Mouse (Mus musculus): ENCODE measurements at regions not wholly inside any gene's neighbourhood (a gene's known extent, or its start where the extent isn't known, plus 50 kb on each side); places are given as distances from the start of the nearest gene placed in this dataset.
A peak's percentile ranks its signal among the peaks of the same experiment; 100 is the strongest.
"Not testable (repeated sequence)": the region's sequence is repeated elsewhere in the genome, so short reads cannot be mapped to it uniquely, and the experiment has no call there.

DNA sequence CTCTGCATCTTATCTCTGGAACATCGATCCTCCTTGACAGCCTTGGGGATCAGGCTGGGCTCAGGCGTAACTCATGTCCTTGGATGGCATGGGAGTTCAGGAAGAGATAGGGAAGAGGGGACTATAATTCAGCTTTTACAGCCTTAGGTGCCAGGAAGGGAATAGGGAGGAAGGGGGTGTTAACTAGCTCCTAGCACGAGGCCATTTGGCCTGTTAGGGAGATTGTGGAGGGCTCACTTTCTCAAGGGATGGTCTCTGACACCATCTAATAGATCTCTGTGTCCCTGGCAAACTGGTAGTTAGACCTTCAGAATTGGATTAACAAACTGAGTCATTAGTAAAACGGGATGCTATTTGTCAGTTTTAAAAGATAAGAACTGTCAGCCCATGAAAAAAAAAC is 292.1 kb upstream of the Pkdcc start:
- not testable (repeated sequence) for DNase-seq (ENCODE audit: low spot score)

DNA sequence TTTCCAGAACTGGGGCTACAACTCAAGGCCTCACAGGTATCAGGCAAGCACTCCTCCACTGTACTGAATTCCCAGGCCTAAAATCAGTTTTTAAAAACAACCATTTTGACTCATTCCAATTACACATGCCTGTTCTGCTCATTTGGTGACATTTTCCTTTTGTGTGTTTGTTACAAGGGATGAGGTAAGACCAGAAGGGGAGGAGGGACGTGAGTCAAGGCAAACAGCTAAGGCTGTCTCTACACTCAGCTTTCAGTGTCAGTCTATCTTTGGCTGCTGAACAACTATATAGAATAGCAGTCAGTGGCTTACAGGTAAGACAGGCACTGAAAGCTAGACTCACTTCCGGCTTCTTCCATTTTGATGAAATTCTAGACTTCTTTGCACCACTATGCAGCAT is 289.3 kb upstream of the Pkdcc start:
- no peak for DNase-seq (ENCODE audit: low spot score)

DNA sequence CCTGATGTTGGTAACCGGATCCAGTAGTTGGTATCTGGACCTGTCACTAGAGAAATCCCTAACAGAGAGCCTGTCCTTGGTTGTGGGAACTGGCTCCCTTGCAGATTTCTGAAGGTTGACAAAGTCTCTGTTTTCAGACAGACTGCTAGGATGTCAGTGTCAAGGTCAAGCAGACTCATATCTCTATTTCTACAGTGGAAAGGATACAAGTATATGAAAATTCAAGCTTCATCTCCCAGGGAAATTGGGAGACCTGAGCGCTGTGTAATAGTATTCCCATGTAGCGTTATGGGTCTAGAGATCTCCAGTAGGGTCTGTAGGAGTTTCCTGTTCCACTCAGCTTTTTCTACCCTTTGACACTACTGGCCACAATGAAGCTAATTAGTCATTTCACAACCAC is 287.4 kb upstream of the Pkdcc start:
- DNase-seq (ENCODE audit: low spot score) = no peak

DNA sequence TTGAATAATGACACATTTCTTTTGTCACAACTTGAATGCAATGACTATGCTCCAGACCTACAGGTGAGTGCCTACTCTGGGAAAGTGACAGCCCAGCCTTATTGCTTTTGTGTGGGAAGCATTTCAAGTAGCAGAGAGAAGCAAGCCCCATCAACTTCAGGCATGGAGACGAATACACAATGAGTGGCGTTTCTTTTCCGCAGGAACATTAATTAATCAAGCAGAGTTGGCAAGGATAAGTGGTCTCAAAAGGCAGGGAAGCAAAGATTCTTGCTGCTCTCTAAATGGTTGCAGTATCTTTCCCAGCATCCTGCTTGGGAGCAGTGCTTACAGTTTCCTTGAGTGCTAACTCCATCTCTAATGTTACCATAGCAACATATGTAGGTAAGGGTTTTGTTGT is 285.6 kb upstream of the Pkdcc start:
- DNase-seq (ENCODE audit: low spot score) = no peak

DNA sequence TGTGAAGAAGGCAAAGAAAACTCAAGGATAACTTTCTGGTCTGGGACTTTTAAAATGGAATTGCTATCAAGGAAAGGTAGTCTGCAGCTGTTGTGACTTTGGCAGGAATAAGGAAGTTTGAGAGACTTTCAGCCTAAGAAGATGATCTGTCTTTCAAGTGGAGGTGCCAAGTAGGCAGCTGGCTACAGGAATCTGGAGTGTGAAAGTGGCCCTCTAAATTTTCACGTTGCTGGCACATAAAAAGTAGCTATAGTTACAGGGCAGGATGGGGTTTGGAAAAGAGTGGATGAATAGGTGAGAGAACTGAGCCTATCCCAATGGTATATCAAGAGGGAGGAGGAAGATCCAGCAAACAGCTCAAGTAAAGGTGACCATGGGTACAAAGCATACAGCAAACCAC is 284.4 kb upstream of the Pkdcc start:
- DNase-seq (ENCODE audit: low spot score) = no peak

DNA sequence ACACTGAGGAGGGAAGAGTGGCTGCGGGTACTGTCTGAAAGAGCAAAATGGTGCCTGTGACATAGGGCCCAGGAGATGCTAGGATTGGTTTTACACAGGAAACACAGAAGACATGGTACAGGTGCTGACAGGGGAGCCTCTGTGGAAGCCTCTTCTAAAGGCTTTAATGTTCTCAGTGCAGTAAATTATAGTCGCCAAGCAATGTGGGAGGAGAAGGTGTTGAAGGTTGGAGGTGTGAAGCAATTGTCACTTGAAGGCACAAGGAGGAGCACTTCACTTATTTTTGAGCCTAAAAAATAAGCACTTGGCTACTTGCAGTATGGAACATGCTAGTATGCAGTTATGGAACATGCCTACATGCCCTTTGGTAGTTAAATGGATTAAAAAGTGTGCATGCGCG is 283.6 kb upstream of the Pkdcc start:
- no peak for DNase-seq (ENCODE audit: low spot score)

DNA sequence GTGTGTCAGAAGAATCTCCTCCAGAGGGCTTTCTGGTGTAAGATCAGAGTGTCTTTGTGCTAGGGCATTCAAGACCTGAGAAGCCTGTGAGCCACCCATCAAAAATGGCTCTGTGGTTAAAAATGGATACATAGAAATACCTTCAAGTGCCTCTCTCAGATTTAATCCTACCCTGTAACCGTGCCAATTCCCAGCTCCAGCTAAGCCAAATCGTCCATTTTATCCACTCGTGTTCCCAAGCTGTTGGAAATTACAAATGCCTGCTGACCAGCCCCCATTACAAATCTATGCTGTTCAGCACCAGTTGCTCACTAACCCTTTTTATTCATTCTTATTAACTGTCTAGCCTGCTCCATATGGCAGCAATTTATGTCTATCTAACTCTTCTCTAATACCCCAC is 278.3 kb upstream of the Pkdcc start:
- no peak for DNase-seq (ENCODE audit: low spot score)

DNA sequence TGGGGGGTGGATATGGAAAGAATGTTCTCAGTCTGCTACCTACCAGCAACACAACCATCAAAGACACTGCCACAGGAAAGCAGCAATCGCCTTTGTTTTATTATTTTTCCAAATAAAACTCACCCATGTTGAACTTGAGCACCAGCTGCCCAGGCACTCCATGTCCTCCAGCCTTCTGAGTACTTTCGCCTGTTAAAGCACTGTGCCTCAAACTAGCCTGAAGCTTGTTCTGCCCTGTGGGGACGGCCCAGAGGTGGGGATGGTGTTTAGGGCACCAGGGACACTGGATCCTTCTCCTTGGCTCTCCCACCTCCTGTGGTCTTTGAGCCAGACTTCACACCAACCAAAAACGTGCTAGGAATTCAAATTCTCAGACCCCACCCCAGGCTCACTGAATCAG is 269.0 kb upstream of the Pkdcc start:
- no peak for DNase-seq (ENCODE audit: low spot score)

DNA sequence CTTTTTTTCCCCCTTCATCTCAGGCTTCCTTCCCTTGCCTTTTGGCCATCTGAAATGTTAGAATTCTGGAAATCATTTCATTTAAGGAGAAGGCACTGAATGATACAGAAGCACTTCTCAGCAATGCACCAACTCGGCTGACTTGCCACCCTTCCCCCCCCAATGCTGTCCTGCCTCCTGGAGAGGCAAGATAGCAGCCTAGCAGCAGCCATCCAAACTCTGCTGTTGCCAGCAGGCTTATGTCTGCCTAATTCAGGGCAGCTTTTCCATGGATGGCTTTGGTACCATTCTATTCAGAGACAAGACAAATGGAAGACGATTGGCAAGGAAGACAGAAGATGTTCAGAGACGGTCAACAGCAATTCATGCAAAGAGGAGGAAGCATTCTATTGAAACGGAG is 265.3 kb upstream of the Pkdcc start:
- DNase-seq (ENCODE audit: low spot score) = no peak

DNA sequence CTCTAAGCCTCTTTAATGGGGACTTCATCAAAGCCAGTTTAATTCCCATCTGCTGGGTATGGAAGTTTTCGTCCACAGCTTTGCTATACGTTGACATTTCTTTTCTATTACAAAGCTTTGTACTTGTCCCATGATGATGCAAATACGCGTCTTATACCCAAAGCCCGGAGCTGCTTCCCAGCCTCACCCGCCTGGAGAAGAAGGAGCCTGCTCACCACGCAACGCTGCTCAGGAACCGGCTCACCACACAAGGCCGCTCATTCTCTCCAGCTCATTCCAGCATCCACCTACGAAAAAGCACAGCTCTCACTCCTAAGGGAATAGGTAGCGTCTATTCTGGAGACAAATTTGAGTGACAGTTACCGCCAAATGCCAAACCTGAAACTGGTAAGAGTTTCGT is 264.8 kb upstream of the Pkdcc start:
- no peak for DNase-seq (ENCODE audit: low spot score)

DNA sequence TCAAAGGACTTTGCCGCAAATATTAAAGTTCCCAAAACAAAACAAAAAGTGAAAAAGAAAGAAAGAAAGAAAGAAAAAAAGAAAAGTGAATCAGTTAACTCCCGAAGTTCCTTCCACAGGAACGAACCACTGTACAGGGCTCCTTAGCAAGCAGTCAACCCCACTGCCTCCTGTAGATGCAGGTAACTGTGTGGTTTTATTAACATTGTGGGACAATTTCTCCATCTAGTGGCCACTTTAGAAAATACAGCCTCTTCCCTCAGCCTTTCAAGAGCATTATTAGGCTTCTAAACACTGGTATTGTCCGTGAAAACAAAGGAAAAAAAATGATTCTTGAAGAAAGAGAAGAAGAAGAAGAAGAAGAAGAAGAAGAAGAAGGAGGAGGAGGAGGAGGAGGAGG is 257.7 kb upstream of the Pkdcc start:
- no peak for DNase-seq (ENCODE audit: low spot score)

DNA sequence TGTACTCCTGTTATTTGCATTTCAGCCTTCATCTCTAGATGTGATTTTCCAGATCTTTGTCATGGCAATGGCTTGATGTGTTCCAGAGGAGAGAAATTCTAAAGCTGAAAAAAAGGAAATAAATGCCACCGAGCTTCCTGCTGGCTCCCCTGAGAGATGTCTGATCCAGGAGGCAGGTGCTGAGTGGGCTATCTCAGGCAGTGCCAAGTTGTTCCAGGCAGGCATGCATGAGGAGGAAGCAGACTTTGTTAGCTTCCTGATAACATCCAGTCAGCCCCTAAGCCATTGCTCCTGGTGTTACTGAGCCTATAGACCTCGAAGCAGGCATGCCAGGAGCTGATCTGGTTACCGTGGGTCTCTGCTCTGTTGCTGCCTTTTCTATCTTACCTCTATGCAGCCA is 251.7 kb upstream of the Pkdcc start:
- no peak for DNase-seq (ENCODE audit: low spot score)

DNA sequence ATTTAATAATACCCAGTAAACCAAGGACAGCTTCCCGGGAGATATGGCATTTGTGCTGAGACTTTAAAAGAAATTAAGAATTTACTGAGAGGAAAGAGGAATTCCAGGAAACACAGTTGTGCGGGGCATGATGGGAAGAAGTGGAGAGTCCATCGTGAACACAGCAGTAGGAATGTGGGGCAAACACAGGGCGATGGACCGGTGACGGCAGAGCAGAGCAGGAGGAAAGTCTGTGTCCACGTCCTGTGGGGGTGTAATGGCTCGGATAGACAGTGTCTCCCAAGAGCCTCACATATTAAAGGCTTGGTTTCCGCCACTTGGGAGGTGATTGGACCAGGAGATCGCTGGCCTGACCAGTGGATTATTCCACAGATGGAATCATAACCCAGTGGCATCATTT is 215.4 kb upstream of the Pkdcc start:
- DNase-seq (ENCODE audit: low spot score) = no peak

DNA sequence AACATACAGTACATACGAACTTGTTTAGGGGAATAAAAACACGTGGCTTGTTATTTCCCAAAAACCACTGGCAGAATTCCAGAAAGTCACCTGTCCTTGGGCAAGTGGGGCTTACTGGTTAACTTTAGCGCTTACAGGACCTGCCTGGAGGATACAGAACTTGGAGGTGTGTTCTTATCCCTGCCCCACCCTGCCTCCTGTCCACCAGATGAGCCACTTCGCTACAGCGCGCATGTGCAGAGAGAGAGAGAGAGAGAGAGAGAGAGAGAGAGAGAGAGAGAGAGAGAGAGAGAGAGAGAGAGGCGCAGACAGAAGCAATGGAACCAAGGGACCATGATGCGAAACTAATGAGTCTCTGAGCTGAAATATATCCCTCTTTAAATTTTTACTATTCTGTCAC is 214.7 kb upstream of the Pkdcc start:
- no peak for DNase-seq (ENCODE audit: low spot score)

DNA sequence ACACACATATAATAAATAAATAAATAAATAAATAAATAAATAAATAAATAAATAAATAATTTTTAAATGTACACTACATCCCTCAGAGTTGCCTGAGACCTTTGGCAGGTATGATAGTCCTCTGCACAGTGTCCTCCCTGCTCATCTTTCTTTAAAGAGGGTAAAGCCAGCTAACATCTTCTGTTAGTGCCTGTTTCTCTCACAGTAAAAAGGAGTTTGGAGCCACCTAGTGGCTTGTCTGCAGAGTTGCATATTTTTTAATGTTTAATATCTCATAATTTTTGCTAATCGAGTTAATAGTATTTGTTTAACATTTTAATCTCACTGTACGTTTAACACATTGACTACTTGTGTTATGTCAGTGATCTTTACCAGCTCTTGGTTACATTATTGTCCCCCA is 213.5 kb upstream of the Pkdcc start:
- DNase-seq (ENCODE audit: low spot score) = no peak

DNA sequence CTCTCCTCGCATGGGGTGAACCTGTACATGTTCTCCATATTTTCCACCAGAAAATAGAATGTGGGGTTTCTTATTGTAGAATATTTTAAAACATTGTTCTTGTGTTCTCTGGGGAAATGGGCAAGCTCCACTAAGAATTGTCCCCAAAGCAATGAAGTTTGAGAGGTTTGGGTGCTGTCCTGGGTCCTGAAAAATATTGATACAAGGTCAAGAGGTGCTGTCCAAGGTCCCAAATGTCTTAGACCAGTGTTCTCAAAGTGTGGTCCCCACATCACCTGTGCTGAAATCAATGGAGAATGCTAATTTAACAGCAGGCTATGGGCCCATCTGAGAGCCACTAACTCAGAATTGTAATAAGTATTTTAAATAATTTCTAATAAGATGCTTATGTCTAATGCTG is 204.2 kb upstream of the Pkdcc start:
- no peak for DNase-seq (ENCODE audit: low spot score)

DNA sequence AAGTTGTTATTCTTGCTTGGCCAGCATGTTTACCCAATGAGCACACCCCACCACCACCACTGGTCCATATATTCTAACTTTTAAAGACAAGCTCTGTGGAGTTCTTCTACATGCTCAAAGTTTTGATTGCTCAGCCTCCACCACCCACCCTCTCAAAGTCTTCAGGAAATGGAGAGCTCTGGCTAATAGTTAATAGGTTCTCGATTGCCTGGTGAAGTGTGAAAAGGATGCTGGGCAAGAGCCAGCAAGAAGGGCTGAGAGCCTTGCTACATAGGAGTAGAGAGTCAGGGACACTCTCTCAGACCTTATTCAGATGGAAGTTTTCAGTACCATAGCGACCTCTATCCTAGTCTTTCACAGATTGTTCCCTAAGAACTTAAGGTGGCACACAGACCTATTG is 199.4 kb upstream of the Pkdcc start:
- no peak for DNase-seq (ENCODE audit: low spot score)

DNA sequence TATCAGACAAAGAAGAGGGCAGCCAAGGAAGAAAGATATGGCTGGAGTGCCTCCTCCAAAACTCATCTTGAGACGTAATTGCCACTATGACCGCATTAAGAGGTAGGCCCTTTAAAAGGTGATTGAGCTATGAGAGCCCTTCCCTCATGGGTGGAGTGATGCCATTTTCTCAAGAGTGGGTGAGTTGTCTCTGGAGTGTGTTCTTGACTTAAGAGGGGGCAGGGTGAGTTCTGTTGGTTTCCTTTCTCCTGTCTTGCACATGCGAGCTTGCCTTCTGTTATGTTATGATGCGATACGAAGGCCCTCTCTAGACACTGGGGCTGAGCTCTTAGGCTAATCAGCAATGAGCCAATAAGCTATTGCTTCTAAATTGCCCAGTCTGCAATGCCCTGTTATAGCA is 198.2 kb upstream of the Pkdcc start:
- no peak for DNase-seq (ENCODE audit: low spot score)

DNA sequence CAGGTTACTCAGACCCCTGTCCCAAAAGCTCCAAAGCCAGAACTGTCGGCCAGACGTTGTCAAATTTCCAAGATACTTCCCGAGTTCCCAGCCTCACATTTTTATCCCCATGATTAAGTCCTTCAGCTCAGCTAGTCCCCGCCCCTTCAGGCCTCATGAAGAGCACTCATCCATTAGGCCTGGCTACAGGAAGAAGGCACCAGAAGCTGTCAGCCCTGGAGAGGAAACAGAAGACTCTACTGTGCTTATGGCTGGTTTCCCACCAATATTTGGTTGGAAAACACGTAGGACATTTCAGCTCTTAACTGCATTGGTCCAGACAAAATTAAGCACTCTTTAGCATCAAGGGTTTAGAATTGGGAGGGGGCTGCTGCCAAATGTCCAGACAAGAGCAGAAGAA is 195.8 kb upstream of the Pkdcc start:
- DNase-seq (ENCODE audit: low spot score) = no peak

DNA sequence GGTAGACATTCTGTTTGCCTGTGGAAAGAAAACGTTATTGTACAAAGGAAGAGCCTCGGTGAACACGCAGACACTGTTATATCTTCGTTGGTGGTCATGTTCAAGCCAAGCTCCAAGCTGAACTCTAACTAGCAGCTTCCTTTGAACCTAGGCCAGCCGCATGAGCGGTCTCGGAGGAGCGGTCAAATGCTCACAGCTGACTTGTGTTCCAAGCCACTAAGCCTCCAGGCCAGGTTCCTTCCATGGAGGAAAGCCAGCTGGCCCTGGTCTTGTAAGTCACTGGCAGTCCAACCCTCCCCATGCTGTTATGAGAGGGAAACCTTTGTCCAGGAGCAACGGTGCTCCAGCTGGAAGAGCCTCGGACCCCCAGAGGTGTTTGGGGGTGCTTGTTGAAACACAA is 194.5 kb upstream of the Pkdcc start:
- no peak for DNase-seq (ENCODE audit: low spot score)

DNA sequence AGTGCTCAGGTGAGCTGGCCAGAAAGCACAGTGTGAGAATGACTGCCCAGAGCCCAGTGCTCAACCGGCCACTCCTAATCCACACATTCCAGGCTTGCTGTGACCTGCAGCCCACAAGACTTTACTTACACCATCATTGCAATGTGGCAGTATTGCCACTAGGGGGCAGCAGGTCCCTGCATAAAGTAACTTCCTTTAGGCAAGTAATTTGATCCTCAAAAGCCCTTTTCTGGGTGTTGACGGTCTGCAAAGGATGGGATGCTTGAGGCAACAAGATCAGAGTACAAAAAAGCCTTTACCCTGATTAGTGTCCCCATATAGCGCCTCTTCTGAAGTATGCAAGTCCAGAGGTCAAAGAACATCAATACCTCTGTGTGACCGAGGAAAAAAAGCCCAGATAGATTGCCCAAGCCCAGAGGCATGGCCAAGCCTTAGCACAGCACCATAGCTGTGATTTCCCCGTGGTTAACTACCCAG is 189.7 kb upstream of the Pkdcc start:
- peak; percentile 27 for DNase-seq (ENCODE audit: low spot score)

DNA sequence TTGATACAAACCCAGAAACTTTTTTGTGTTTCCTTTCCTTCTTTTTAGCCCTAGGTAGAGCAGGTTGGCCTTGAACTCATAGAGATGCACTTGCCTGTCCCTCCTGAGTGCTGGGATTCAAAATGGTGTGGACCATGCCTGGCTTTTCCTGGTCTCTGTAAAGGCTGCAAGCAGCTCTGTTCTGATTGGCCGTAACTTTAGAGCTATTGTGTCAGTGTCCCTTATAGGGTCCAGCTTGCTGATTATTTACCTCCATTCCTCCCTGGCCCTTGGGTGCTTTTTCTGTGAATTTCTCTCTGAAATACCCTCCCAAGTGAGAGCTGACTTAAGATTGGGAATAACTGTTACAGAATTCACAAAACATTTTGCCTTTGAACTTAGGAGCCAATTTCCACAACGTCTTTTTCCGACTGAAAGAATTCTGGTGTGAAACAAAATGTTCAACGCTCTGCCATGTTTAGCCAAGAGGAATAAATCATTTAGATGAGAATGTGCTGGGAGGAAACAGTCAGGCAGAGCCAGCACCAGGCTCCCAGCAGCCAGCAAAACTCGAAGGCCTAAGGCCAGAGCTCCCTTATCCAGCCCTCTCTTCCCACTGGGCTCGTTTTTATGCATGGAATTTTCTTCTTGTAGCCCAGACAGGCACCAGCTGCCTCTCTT is 180.0 kb upstream of the Pkdcc start:
- DNase-seq (ENCODE audit: low spot score) = no peak

DNA sequence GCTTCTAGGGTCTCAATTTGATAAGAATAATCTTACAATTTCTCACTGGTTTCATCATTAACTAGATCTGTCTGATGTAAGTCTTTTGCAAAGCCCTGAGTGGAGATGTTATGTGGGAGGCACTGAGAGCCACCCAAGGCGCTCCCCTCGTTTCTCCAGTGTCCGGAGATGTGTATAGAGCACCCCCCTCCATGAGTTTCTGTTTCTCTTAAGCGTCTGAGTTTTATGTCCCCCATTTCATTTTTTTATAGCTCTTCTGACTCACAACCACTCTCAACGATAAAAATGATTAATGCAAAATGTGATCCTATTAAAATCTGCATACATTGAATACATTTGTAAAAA is 179.5 kb upstream of the Pkdcc start:
- no peak for DNase-seq (ENCODE audit: low spot score)

DNA sequence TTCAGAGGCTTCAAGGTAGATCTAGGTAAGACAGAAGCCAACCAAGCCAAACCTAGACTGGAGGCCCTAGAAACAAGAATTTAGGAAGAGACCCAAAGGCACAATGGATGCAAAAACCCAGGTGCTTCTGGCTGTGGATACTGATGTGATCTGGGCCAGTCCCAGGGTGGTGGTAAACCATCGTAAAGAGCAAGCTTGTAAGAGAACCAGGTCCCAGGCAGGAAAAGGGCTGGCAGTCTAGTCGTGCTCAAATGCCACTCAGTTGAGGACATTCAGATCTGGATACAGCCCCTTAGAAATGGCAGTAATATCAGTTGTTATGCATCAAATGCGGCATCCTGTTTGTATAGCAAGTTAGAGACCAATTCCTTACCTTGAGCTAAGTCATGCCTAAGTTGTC is 175.5 kb upstream of the Pkdcc start:
- DNase-seq (ENCODE audit: low spot score) = no peak

DNA sequence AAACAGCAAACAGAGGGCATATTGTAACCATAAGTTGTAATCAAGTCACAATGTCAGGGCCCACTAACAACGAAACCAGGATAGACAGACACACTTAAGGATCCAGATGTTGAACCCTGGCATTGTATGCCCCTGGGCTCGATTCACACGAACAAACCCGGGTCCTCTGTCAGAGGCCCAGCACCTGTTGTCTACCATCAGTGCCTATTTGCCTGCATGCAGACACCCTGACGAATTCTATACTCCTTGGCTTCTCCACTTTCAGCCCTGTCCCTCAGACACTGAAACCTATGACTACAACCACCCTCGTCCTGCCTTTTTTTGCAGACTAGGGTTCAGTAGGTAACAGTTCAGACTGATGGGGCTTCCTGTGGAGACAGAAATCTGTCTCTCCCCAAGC is 170.6 kb upstream of the Pkdcc start:
- DNase-seq (ENCODE audit: low spot score) = no peak

Measured in spleen, adult 12 weeks (tissue).